Mouse (Mus musculus) cerebellum, adult 9-10 months (tissue): ENCODE data around the gene Prmt6.

Source experiments
- DNase-seq: peaks from one replicate; pipeline ENCODE4 v3.0.0; 2022

The Prmt6 gene

GRCm38 (mm10) chr3:110250839-110251700 is at the start of gene Prmt6:
Gene Prmt6 (minus strand): TSS chr3:110250998.
- peak; percentile 89 for DNase-seq

GRCm38 (mm10) chr3:110290485-110291045 is 39.8 kb upstream of the Prmt6 start:
- DNase-seq = no peak

- DNase-seq = no peak
Measured at GRCm38 (mm10) chr3:110282651-110283050, 31.9 kb upstream of the Prmt6 start.

GRCm38 (mm10) chr3:110267790-110268189 is 17.0 kb upstream of the Prmt6 start:
- DNase-seq = no peak

GRCm38 (mm10) chr3:110253105-110253504 is 2.3 kb upstream of the Prmt6 start:
- DNase-seq = no peak

- peak; percentile 84 for DNase-seq
Measured at GRCm38 (mm10) chr3:110249891-110250838, 633 bp downstream of the Prmt6 start.

- no peak for DNase-seq
Measured at GRCm38 (mm10) chr3:110236819-110237463, 13.9 kb downstream of the Prmt6 start.
